Mouse (Mus musculus): ENCODE measurements around the gene Vps4b. TPM values are rescaled to one million over a fixed set of nuclear protein-coding genes. Genes with fewer than 3 reads are reported as not detected.

The Vps4b gene
- not detected in 2 replicates for polyA plus RNA-seq (2012; ENCODE audit: insufficient read depth, insufficient read length, low replicate concordance, missing spikeins)

DNA sequence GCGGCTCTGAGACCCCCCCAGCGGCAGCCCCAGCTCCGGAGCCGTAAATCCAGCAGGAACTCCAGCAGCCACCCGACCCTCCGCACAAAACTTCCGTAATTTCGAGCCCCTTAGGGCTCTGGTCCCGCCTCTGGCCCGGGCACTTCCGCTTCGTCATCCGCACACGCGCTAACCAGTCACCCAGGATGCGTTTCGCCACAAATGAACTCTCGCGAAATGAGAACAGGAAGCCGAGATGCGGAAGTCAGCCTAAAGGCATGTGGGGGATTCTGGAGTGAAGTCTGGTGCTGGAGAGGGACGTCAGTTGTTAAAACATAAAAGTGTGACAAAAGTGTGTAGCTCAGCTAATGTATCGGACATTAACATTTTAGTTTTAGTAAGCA lies at the start of gene Vps4b:
TSS of gene Vps4b (minus strand) at position 187 of the 383 bp plus-strand sequence.
- no peaks in the 10 kb centered on the region for H3K4me1 ChIP-seq (ENCODE audit: control insufficient read depth, insufficient read depth, low read length)
- H3K27ac ChIP-seq (ENCODE audit: insufficient read depth, low read depth, low read length): peak within 1 kb of the TSS; percentile 81
- TF ChIP-seq POLR2A (IDR thresholded peaks at IDR 0.05; ENCODE audit: insufficient read depth, low read depth, low read length) (peak; percentile 40; the same call in 1 of the 2 replicates), CTCF (IDR thresholded peaks at IDR 0.05; ENCODE audit: insufficient read depth, low read depth, low read length) (no peak)
- under 1% methylated on average over 23 of the region's 23 CpGs for WGBS
- H3K4me3 ChIP-seq (ENCODE audit: insufficient read depth, low read depth, low read length): peak within 1 kb of the TSS; percentile 83

DNA sequence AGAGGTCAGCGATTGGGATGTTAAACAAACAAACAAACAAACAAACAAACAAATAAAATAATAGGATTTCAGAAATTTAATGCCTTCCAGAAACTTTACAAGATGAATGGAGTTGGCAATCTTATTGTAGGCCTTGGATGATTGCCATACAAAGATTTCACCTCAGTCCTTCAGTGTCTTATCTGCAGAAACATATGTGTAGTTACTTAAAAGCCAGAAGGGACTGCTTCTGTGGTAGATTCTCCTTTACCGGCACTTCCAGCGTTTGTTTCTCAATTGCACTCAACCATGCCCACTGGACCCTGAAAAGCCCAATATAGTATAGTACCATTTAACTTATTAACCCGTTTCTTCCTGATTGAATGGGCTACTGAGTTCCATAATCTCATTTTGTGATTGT lies 32.3 kb upstream of the Vps4b start:
- no peaks in the 10 kb centered on the region for H3K4me1 ChIP-seq (ENCODE audit: control insufficient read depth, insufficient read depth, low read length)
- WGBS: 69% methylated on average over 4 of the region's 4 CpGs
- no peak overlapping the region for H3K27ac ChIP-seq (ENCODE audit: insufficient read depth, low read depth, low read length)
- no peak overlapping the region for H3K4me3 ChIP-seq (ENCODE audit: insufficient read depth, low read depth, low read length)
- no peak for TF ChIP-seq CTCF (IDR thresholded peaks at IDR 0.05; ENCODE audit: insufficient read depth, low read depth, low read length)
- TF ChIP-seq POLR2A (IDR thresholded peaks at IDR 0.05; ENCODE audit: insufficient read depth, low read depth, low read length): no peak

DNA sequence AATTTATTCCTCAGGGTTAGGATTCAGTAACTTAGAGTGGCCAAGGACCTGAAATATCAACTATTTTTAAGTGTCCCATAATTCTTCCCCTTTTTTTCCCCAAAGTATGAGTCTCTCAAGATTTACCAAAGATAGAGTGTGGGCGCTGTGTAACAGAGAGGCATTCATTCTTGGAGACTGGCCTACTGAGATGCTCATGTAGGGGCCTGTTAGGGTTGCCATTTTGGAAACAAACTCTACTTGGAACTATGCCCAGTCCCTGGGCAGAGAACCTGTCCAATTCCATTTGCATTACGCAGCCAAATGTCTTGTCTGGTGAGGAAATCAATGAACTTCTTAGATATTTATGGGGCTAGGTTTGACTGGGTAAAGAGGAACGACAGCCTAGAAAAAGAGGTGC lies 25.8 kb upstream of the Vps4b start:
- Histone ChIP-seq H3K4me1 (ENCODE audit: control insufficient read depth, insufficient read depth, low read length) (no peaks in the 10 kb centered on the region), H3K4me3 (ENCODE audit: insufficient read depth, low read depth, low read length) (no peak overlapping the region), H3K27ac (ENCODE audit: insufficient read depth, low read depth, low read length) (no peak overlapping the region)
- WGBS: 66% methylated on average over 3 of the region's 3 CpGs
- TF ChIP-seq POLR2A (IDR thresholded peaks at IDR 0.05; ENCODE audit: insufficient read depth, low read depth, low read length) (no peak), CTCF (IDR thresholded peaks at IDR 0.05; ENCODE audit: insufficient read depth, low read depth, low read length) (no peak)

DNA sequence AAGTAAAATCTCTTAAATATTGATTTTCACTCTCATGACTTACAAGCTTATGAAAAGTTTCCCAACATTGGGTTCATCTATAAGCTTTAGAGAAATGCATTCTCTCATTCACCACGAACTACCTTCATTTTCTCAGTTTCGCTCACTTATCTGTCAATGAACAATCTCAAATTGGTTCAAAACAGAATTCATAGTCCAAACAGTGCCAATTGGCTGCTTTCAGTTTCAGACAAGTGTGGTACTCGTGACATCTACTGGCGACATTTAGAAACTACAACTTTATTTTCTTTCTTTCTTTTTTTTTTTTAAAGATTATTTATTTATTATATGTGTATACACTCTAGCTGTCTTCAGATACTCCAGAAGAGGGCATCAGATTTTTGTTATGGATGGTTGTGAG lies 21.8 kb upstream of the Vps4b start:
- Histone ChIP-seq H3K4me1 (ENCODE audit: control insufficient read depth, insufficient read depth, low read length) (no peaks in the 10 kb centered on the region), H3K4me3 (ENCODE audit: insufficient read depth, low read depth, low read length) (no peak overlapping the region), H3K27ac (ENCODE audit: insufficient read depth, low read depth, low read length) (no peak overlapping the region)
- 12% methylated on average over 4 of the region's 4 CpGs for WGBS
- TF ChIP-seq POLR2A (IDR thresholded peaks at IDR 0.05; ENCODE audit: insufficient read depth, low read depth, low read length) (no peak), CTCF (IDR thresholded peaks at IDR 0.05; ENCODE audit: insufficient read depth, low read depth, low read length) (no peak)

DNA sequence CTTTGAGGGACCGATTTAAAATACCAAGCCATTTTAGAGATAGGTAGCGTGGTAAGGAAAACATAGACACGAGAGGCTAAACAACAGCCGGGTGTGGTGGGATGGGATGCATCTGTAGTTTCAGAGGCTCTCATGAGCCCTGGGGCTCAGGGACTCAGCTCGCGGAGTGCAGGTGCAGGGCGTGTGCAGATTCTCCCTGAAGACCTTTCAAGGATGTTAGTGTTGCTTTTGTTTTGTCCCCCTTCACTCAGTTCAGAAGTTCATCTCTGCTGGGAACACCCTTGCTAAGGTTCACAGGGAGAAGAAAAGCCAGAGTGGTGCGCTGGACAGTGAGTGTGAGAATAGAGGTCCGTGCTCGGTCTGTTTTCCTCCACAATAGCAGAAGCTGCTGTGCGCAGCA lies 20.2 kb upstream of the Vps4b start:
- Histone ChIP-seq H3K27ac (ENCODE audit: insufficient read depth, low read depth, low read length) (no peak overlapping the region), H3K4me1 (ENCODE audit: control insufficient read depth, insufficient read depth, low read length) (no peaks in the 10 kb centered on the region), H3K4me3 (ENCODE audit: insufficient read depth, low read depth, low read length) (no peak overlapping the region)
- 86% methylated on average over 11 of the region's 11 CpGs for WGBS
- TF ChIP-seq CTCF (IDR thresholded peaks at IDR 0.05; ENCODE audit: insufficient read depth, low read depth, low read length): no peak
- TF ChIP-seq POLR2A (IDR thresholded peaks at IDR 0.05; ENCODE audit: insufficient read depth, low read depth, low read length): no peak

DNA sequence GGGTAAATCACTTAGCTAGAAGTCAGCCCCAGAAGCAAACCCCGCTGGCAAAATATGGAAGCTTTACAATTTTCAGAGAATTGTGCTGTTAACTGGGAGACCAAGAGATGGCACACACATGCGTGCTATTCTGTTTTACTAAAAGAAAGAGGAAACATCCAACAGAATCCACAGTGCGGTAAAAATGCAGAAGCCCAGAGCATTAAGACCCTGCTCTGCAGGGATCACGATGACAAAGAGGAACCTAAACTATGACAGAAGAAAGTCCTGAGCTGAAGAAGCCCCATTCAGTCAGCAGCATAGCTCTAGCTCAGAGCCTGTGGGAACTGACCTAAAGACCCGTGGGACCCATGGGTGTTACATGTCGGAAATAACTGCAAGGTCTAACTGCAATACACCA lies 18.7 kb upstream of the Vps4b start:
- WGBS: 90% methylated on average over 6 of the region's 6 CpGs

DNA sequence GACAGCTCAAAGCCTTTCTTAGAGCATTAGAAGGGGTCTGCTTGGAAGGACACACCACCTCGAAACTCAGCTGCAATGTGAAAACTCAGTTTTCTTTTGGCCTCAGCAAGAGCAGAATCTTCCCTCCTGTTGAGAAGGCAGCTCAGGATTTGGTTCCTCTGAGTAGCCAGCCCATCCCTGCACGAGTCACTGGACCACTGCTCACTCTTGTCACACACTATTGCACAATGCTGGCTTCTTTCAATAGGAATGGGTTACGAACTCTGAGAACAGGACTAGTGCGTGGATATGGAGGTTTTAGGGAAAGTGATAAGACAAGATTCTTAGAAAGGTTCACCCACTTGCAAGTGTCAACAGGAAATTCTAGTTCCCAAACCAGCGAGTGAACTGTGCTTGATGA lies 18.3 kb upstream of the Vps4b start:
- TF ChIP-seq CTCF (IDR thresholded peaks at IDR 0.05; ENCODE audit: insufficient read depth, low read depth, low read length): no peak
- no peak for TF ChIP-seq POLR2A (IDR thresholded peaks at IDR 0.05; ENCODE audit: insufficient read depth, low read depth, low read length)
- Histone ChIP-seq H3K4me1 (ENCODE audit: control insufficient read depth, insufficient read depth, low read length) (no peaks in the 10 kb centered on the region), H3K4me3 (ENCODE audit: insufficient read depth, low read depth, low read length) (no peak overlapping the region), H3K27ac (ENCODE audit: insufficient read depth, low read depth, low read length) (no peak overlapping the region)
- 71% methylated on average over 5 of the region's 5 CpGs for WGBS

More for the DNA sequence above, 18.7 kb upstream of the Vps4b start:
- H3K27ac ChIP-seq (ENCODE audit: insufficient read depth, low read depth, low read length): no peak overlapping the region
- H3K4me1 ChIP-seq (ENCODE audit: control insufficient read depth, insufficient read depth, low read length): no peaks in the 10 kb centered on the region
- no peak for TF ChIP-seq CTCF (IDR thresholded peaks at IDR 0.05; ENCODE audit: insufficient read depth, low read depth, low read length)
- TF ChIP-seq POLR2A (IDR thresholded peaks at IDR 0.05; ENCODE audit: insufficient read depth, low read depth, low read length): no peak
- no peak overlapping the region for H3K4me3 ChIP-seq (ENCODE audit: insufficient read depth, low read depth, low read length)

DNA sequence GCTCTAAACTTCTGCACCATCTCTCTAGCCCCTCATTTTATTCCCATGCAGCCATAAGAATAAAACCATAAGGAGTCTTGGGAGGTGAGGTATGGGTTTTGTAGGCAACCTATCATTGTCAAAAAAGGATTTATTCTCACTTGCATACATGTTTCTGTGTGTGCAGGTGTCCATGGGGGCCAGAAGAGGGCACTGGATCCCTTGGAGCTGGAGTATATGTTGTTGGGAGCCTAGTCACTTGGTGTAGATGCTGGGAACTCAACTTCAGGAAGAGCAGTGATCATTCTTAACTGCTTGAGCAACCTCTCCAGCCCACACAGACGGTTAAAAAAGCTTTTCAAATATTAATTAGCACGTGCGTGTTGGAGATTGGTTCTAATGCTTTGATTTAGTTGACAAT lies 3.4 kb upstream of the Vps4b start:
- Histone ChIP-seq H3K27ac (ENCODE audit: insufficient read depth, low read depth, low read length) (no peak overlapping the region), H3K4me3 (ENCODE audit: insufficient read depth, low read depth, low read length) (no peak overlapping the region), H3K4me1 (ENCODE audit: control insufficient read depth, insufficient read depth, low read length) (no peaks in the 10 kb centered on the region)
- TF ChIP-seq POLR2A (IDR thresholded peaks at IDR 0.05; ENCODE audit: insufficient read depth, low read depth, low read length) (no peak), CTCF (IDR thresholded peaks at IDR 0.05; ENCODE audit: insufficient read depth, low read depth, low read length) (no peak)
- WGBS: 88% methylated on average over 3 of the region's 3 CpGs

DNA sequence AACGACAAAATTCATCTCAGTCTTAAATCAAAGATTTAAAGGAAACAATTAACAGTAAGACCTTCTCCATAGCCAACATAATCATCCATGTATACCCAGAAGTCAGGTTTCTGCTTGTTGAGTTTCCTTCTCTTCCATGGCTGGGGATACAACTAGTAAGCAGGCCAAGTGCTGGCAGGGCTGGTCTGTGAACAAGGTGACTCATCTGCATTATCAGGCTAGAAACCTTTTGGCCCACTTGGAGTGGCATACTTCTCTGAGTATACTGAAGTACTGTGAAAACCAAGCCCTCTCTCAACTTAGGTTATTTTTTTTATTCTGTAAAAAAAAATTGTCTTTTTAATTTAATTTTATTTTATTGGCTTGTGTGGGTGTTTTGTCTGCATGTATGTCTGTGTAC lies 2.9 kb upstream of the Vps4b start:
- WGBS: 58% methylated on average over 1 of the region's 1 CpGs
- no peak for TF ChIP-seq CTCF (IDR thresholded peaks at IDR 0.05; ENCODE audit: insufficient read depth, low read depth, low read length)
- no peak for TF ChIP-seq POLR2A (IDR thresholded peaks at IDR 0.05; ENCODE audit: insufficient read depth, low read depth, low read length)
- Histone ChIP-seq H3K4me1 (ENCODE audit: control insufficient read depth, insufficient read depth, low read length) (no peaks in the 10 kb centered on the region), H3K27ac (ENCODE audit: insufficient read depth, low read depth, low read length) (no peak overlapping the region), H3K4me3 (ENCODE audit: insufficient read depth, low read depth, low read length) (no peak overlapping the region)

All from olfactory bulb, adult 2 months (tissue).